Mouse (Mus musculus) hindbrain, embryonic 14.5 days (tissue): ENCODE measurements around the gene Gm17783. TPM values are rescaled to one million over a fixed set of nuclear protein-coding genes. Genes with fewer than 3 reads are reported as not detected.
"Not testable (repeated sequence)": the region's sequence is repeated elsewhere in the genome, so short reads cannot be mapped to it uniquely, and the experiment has no call there.

Experiments
- ATAC-seq: fragments of 200-750 bp; cut with Nextera tagmentation; 2 replicates; pipeline ENCODE4 v1.8.0; 2017; ENCODE audit warnings: moderate number of reproducible peaks, mild to moderate bottlenecking, moderate TSS enrichment, moderate library complexity; ENCODE audit not compliant: low FRiP score
- DNase-seq: peaks from one replicate; pipeline ENCODE4 v3.0.0-alpha.2; 2015; ENCODE audit warnings: low spot score
- H3K27ac ChIP-seq: fragments of 300-500 bp; sonication (generic); 2 replicates; pipeline ENCODE4 v1.5.1; 2014; ENCODE audit warnings: mild to moderate bottlenecking, moderate library complexity
- H3K27me3 ChIP-seq: fragments of 300-500 bp; sonication (generic); 2 replicates; pipeline ENCODE4 v1.6.1; 2014; ENCODE audit warnings: mild to moderate bottlenecking, low read length, mixed read lengths; ENCODE audit not compliant: control insufficient read depth, insufficient read depth
- H3K36me3 ChIP-seq: fragments of 300-500 bp; sonication (generic); replicated peaks from 2 replicates; pipeline ENCODE4 v1.6.1; 2014; ENCODE audit not compliant: control insufficient read depth, insufficient read depth
- H3K4me1 ChIP-seq: fragments of 300-500 bp; sonication (generic); replicated peaks from 2 replicates; pipeline ENCODE4 v1.6.1; 2014; ENCODE audit warnings: antibody characterized with exemption, low read length, mixed read lengths; ENCODE audit not compliant: control insufficient read depth, insufficient read depth
- H3K4me2 ChIP-seq: fragments of 300-500 bp; sonication (generic); replicated peaks from 2 replicates; pipeline ENCODE4 v1.6.1; 2014; ENCODE audit warnings: mild to moderate bottlenecking, moderate library complexity
- H3K4me3 ChIP-seq: fragments of 300-500 bp; sonication (generic); replicated peaks from 2 replicates; pipeline ENCODE4 v1.5.1; 2014; ENCODE audit warnings: mild to moderate bottlenecking, low read length
- H3K9ac ChIP-seq: fragments of 300-500 bp; sonication (generic); 2 replicates; pipeline ENCODE4 v1.6.1; 2014
- H3K9me3 ChIP-seq: fragments of 300-500 bp; sonication (generic); 2 replicates; pipeline ENCODE4 v1.6.1; 2016; ENCODE audit warnings: low read length; ENCODE audit not compliant: control insufficient read depth
- WGBS: fragments of 180-500 bp; shearing (Covaris S2); extraction: QIAGEN DNeasy Blood & Tissue Kit; methylation state at CpG from one replicate; pipeline ENCODE4 v1.1.7; 2014; 5-methylcytosine and 5-hydroxymethylcytosine counted together
- polyA plus RNA-seq: library from polyadenylated mRNA; unstranded; fragments of >200 nt; fragmentation: Nextera tagmentation; extraction: Ambion mirVana; gene quantifications from 2 replicates; pipeline ENCODE4 v1.2.1, GENCODE M21; 2014

The Gm17783 gene
- not detected in 2 replicates for polyA plus RNA-seq

GRCm38 (mm10) chr16:45531950-45532349, at the start of gene Gm17783:
Gm17783 (minus strand) TSS chr16:45532050.
- H3K4me1 ChIP-seq = no peaks in the 10 kb centered on the region
- H3K4me2 ChIP-seq = no peak within 1 kb of the TSS
- no peaks in the 10 kb centered on the region for H3K36me3 ChIP-seq
- H3K27me3 ChIP-seq = no peaks in the 10 kb centered on the region
- H3K4me3 ChIP-seq = no peak within 1 kb of the TSS
- no peak within 1 kb of the TSS for H3K27ac ChIP-seq
- no peaks in the 10 kb centered on the region for H3K9me3 ChIP-seq
- no peak for DNase-seq
- no peak within 1 kb of the TSS for H3K9ac ChIP-seq
- ATAC-seq = no peak
- 90% methylated on average over 4 of the region's 4 CpGs for WGBS

- Histone ChIP-seq H3K9ac (no peak overlapping the region), H3K36me3 (no peaks in the 10 kb centered on the region), H3K9me3 (no peaks in the 10 kb centered on the region), H3K27me3 (no peaks in the 10 kb centered on the region), H3K4me1 (no peaks in the 10 kb centered on the region), H3K4me2 (no peak overlapping the region), H3K27ac (no peak overlapping the region), H3K4me3 (no peak overlapping the region)
- whole genome bisulfite sequencing = 66% methylated on average over 12 of the region's 12 CpGs
- DNase-seq (no peak), ATAC-seq (no peak)
Measured at GRCm38 (mm10) chr16:45579883-45580282, 48.0 kb upstream of the Gm17783 start.

DNA sequence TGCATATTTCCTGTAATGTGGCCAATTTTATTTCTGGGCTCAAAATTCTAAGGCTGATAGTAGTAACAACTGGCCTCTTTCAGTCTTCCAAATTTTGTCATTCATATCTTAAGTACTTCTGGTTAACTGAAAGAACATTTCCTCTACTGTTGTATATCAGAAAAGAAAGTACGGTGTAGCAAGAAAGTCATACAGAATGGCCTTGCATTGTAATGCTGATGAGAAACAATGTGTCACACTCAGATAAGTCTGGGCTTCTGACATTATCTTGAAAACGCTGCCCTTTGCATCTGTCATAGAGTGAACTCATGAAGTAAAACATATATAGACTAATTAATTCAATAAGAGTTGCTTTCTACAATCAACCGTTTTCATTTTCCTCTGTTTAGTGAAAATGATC, 40.5 kb upstream of the Gm17783 start:
- no peak for ATAC-seq
- no peaks in the 10 kb centered on the region for H3K36me3 ChIP-seq
- no peaks in the 10 kb centered on the region for H3K27me3 ChIP-seq
- H3K27ac ChIP-seq = no peak overlapping the region
- H3K4me3 ChIP-seq = no peak overlapping the region
- H3K9me3 ChIP-seq = no peaks in the 10 kb centered on the region
- 86% methylated on average over 3 of the region's 3 CpGs for WGBS
- DNase-seq = no peak
- no peak overlapping the region for H3K4me2 ChIP-seq
- no peak overlapping the region for H3K9ac ChIP-seq
- H3K4me1 ChIP-seq = no peaks in the 10 kb centered on the region

- ATAC-seq (no peak), DNase-seq (no peak)
- H3K27me3 ChIP-seq = no peaks in the 10 kb centered on the region
- no peaks in the 10 kb centered on the region for H3K4me1 ChIP-seq
- no peaks in the 10 kb centered on the region for H3K9me3 ChIP-seq
- H3K4me2 ChIP-seq = no peak overlapping the region
- no peak overlapping the region for H3K27ac ChIP-seq
- no peaks in the 10 kb centered on the region for H3K36me3 ChIP-seq
- H3K4me3 ChIP-seq = no peak overlapping the region
- 66% methylated on average over 3 of the region's 3 CpGs for WGBS
- H3K9ac ChIP-seq = no peak overlapping the region
Measured at GRCm38 (mm10) chr16:45561747-45562146, 29.9 kb upstream of the Gm17783 start.

DNA sequence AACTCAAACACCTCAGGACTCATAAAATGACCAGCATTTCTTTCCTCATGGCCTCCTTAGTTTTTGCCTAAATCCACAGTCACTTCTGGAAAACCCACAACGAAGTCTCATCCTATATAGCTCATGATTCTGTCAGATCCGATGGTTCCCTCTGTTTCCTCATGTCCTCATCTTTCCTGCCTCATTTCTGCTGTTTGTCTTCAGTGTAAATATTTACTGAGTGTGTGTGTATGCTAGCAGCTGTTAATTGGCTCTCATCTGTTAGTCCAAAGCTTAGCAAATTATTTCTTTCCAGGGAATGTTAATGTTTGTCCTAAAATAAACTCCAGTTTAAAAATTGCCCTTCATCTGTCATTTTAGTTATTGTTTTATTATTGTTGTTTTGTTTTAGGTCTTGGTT, 19.7 kb upstream of the Gm17783 start:
- no peak overlapping the region for H3K27ac ChIP-seq
- no peaks in the 10 kb centered on the region for H3K36me3 ChIP-seq
- H3K27me3 ChIP-seq = no peaks in the 10 kb centered on the region
- H3K4me1 ChIP-seq = no peaks in the 10 kb centered on the region
- H3K4me2 ChIP-seq = no peak overlapping the region
- WGBS = 95% methylated on average over 2 of the region's 2 CpGs
- no peak overlapping the region for H3K9ac ChIP-seq
- no peaks in the 10 kb centered on the region for H3K9me3 ChIP-seq
- DNase-seq (no peak), ATAC-seq (no peak)
- no peak overlapping the region for H3K4me3 ChIP-seq

DNA sequence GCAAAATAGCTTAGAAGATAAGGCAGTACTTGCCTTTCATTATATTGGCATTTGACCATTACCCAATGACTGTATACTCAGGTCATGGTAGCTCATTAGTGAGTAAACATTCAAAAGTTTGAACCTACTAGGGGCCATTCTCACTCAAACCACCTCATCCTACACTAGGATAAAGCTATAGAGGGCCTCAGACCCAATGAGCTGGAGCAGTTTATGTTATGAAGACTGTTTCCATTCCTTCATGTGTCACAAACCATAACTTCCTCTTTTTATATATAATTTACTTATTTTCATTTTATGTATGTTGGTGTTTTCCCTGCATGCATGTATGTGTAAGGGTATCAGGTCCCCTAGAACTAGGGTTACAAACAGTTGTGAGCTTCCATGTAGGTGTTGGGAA, 16.1 kb upstream of the Gm17783 start:
- H3K9me3 ChIP-seq = no peaks in the 10 kb centered on the region
- H3K4me2 ChIP-seq = no peak overlapping the region
- H3K27me3 ChIP-seq = no peaks in the 10 kb centered on the region
- no peak for ATAC-seq
- no peak overlapping the region for H3K4me3 ChIP-seq
- no peaks in the 10 kb centered on the region for H3K4me1 ChIP-seq
- H3K27ac ChIP-seq = no peak overlapping the region
- no peak overlapping the region for H3K9ac ChIP-seq
- H3K36me3 ChIP-seq = no peaks in the 10 kb centered on the region
- DNase-seq = no peak

- Histone ChIP-seq H3K27me3 (no peaks in the 10 kb centered on the region), H3K4me1 (no peaks in the 10 kb centered on the region), H3K4me3 (no peak overlapping the region), H3K9me3 (no peaks in the 10 kb centered on the region), H3K27ac (no peak overlapping the region), H3K4me2 (no peak overlapping the region), H3K36me3 (no peaks in the 10 kb centered on the region), H3K9ac (no peak overlapping the region)
- 83% methylated on average over 3 of the region's 3 CpGs for WGBS
- ATAC-seq (no peak), DNase-seq (no peak)
Measured at GRCm38 (mm10) chr16:45544341-45544740, 12.5 kb upstream of the Gm17783 start.

DNA sequence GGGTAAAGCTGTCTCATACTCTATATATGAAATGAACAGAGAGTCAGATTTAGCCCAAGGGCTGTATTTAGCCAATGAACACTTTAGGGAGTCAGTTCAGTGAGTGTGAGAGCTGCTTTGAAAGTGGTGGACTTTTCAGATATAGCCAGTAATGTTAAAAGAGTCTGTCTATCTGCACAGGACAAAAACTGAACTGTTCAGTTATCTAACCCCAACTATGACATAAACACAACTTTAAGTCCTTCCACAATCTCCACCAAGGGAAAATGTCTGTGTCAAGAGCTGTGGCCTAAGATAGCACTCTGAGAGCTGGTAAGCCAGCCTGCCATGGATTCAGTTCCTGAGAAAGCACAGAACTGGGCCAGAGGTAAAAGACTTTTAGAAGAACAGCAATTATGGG, 10.3 kb upstream of the Gm17783 start:
- Histone ChIP-seq H3K9me3 (no peaks in the 10 kb centered on the region), H3K4me1 (no peaks in the 10 kb centered on the region), H3K27me3 (no peaks in the 10 kb centered on the region), H3K9ac (no peak overlapping the region), H3K4me2 (no peak overlapping the region), H3K36me3 (no peaks in the 10 kb centered on the region), H3K4me3 (no peak overlapping the region), H3K27ac (no peak overlapping the region)
- DNase-seq (no peak), ATAC-seq (no peak)

- H3K4me1 ChIP-seq, H3K9me3 ChIP-seq, H3K4me3 ChIP-seq, H3K27me3 ChIP-seq, ATAC-seq, H3K9ac ChIP-seq, H3K27ac ChIP-seq, DNase-seq, H3K36me3 ChIP-seq, H3K4me2 ChIP-seq: not testable (repeated sequence)
- 92% methylated on average over 1 of the region's 1 CpGs for WGBS
Measured at GRCm38 (mm10) chr16:45538342-45538741, 6.5 kb upstream of the Gm17783 start.

DNA sequence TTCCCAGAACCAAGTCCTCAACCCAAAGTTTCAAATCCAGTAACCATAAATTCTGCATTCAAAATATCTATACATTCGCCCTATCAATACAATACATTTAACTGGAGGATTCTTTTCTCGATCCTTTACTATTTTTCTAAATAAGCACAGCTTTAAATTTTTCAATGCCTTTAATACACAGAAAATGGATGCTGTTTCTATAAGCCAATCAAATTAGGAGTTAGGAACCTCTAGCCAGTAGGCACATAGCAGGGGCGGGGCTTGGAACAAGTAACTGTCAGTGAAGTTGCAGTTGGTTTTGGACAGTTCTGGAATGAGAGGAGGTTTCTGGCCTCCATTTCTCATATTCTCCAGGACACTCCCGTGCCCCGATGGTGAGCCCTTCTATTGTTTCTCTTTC, 3.2 kb upstream of the Gm17783 start, which contains the start of gene Slc9c1:
Gene Slc9c1 (plus strand): TSS at position 301 of the 400 bp plus-strand sequence.
- Histone ChIP-seq H3K4me2 (no peak within 1 kb of the TSS), H3K9me3 (no peaks in the 10 kb centered on the region), H3K9ac (no peak within 1 kb of the TSS), H3K36me3 (no peaks in the 10 kb centered on the region), H3K27me3 (no peaks in the 10 kb centered on the region), H3K4me1 (no peaks in the 10 kb centered on the region), H3K4me3 (no peak within 1 kb of the TSS), H3K27ac (no peak within 1 kb of the TSS)
- WGBS = 96% methylated on average over 5 of the region's 5 CpGs
- ATAC-seq (no peak), DNase-seq (no peak)
